Mouse (Mus musculus) heart, embryonic 14.5 days (tissue): ENCODE data around the gene Zfp566. TPM values are rescaled to one million over a fixed set of nuclear protein-coding genes. Genes with fewer than 3 reads are reported as not detected.
A peak's percentile ranks its signal among the peaks of the same experiment; 100 is the strongest.

Source experiments
- ATAC-seq: fragments of 200-750 bp; cut with Nextera tagmentation; 2 replicates; pipeline ENCODE4 v1.8.0; 2017; ENCODE audit warnings: low read depth, moderate TSS enrichment; ENCODE audit not compliant: insufficient number of reproducible peaks, insufficient read depth, low FRiP score
- H3K27ac ChIP-seq, 2 experiments: fragments of 200-500 bp in 1 of 2; fragments of 300-500 bp in 1 of 2; sonication (generic) in 1 of 2; replicated peaks in 1 of 2; 2 replicates each; pipeline ENCODE4 v1.5.1; 2012 to 2014; ENCODE audit warnings: low read depth in 2 of 2, low read length in 2 of 2, control low read depth in 1 of 2, mild to moderate bottlenecking in 1 of 2, mixed read lengths in 1 of 2; ENCODE audit not compliant: control insufficient read depth in 1 of 2, insufficient read depth in 1 of 2
- H3K27me3 ChIP-seq: fragments of 300-500 bp; sonication (generic); 2 replicates; pipeline ENCODE4 v1.6.1; 2014; ENCODE audit warnings: mild to moderate bottlenecking, low read length, control low read depth; ENCODE audit not compliant: control insufficient read depth, insufficient read depth
- H3K36me3 ChIP-seq: fragments of 300-500 bp; sonication (generic); 2 replicates; pipeline ENCODE4 v1.6.1; 2014; ENCODE audit warnings: mild to moderate bottlenecking, control low read depth, low read length, mixed read lengths; ENCODE audit not compliant: control insufficient read depth, insufficient read depth
- H3K4me1 ChIP-seq, 2 experiments: fragments of 200-500 bp in 1 of 2; fragments of 300-500 bp in 1 of 2; sonication (generic) in 1 of 2; 2 replicates each; pipeline ENCODE4 v1.6.1; 2012 to 2014; ENCODE audit warnings: low read length in 2 of 2, control low read depth in 1 of 2, mixed read lengths in 1 of 2; ENCODE audit not compliant: control insufficient read depth in 2 of 2, insufficient read depth in 2 of 2
- H3K4me2 ChIP-seq: fragments of 300-500 bp; sonication (generic); 2 replicates; pipeline ENCODE4 v1.6.1; 2014; ENCODE audit warnings: mild to moderate bottlenecking, low read length
- H3K4me3 ChIP-seq, 2 experiments: fragments of 200-500 bp in 1 of 2; fragments of 300-500 bp in 1 of 2; sonication (generic) in 1 of 2; 2 replicates each; pipeline ENCODE4 v1.5.1; 2012 to 2014; ENCODE audit warnings: low read length in 2 of 2, mild to moderate bottlenecking in 2 of 2, control low read depth in 1 of 2, low read depth in 1 of 2, moderate library complexity in 1 of 2; ENCODE audit not compliant: control insufficient read depth in 1 of 2, insufficient read depth in 1 of 2
- H3K9ac ChIP-seq: fragments of 300-500 bp; sonication (generic); 2 replicates; pipeline ENCODE4 v1.6.1; 2014; ENCODE audit warnings: mild to moderate bottlenecking, low read length
- H3K9me3 ChIP-seq: fragments of 300-500 bp; sonication (generic); 2 replicates; pipeline ENCODE4 v1.6.1; 2016; ENCODE audit warnings: low read length, control low read depth; ENCODE audit not compliant: control insufficient read depth
- WGBS: fragments of 180-500 bp; shearing (Covaris S2); extraction: QIAGEN DNeasy Blood & Tissue Kit; methylation state at CpG from one replicate; pipeline ENCODE4 v1.1.7; 2014; 5-methylcytosine and 5-hydroxymethylcytosine counted together
- polyA plus RNA-seq: library from polyadenylated mRNA; unstranded; fragments of >200 nt; fragmentation: Nextera tagmentation; extraction: Ambion mirVana; gene quantifications from 2 replicates; pipeline ENCODE4 v1.2.1, GENCODE M21; 2014

Gene Zfp566
- polyA plus RNA-seq, 1 experiment from 2014 or later, result 5.2 TPM

DNA sequence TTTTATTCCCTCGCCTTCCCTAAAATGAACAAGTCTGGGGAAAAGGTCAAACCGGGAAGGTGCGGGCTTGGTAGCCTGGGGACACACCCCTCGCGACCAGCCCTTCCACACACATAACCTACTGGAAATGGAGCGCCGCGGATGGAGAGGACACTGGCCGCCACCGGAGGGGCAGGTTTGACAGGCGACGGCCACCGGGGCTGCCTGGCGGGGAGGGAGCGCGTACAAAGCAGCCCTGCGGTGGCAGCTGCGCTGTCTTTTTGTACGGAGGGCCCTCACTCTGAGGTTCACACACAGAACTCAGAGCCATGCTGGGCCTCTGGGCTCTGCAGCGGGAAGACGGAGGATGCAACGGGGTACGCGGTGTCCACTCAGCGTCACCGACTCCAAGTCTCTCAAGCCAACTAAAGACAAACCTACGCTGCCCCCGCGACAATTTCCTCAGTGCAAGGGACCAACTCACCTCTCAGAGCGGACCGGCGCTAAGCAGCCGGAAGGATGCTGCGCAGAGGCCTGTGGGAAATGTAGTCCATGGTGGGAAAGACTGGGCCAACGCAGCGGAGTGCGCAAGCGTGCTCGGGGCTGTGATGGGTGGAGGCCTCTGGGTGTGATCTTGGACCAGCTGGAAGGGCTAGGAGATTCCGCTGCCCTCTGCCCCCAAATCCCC is 39.3 kb downstream of the Zfp566 start, which contains the start of gene Zfp14:
Zfp14 (minus strand) TSS at position 499 of the 667 bp plus-strand sequence.
- Histone ChIP-seq H3K36me3 (peaks cover 9% of the 10 kb centered on the region), H3K4me3 (peak within 1 kb of the TSS; percentile 73 to 75), H3K27me3 (no peaks in the 10 kb centered on the region), H3K9me3 (no peaks in the 10 kb centered on the region), H3K4me2 (peak within 1 kb of the TSS; percentile 85), H3K27ac (peak within 1 kb of the TSS; percentile 63 to 82), H3K9ac (peak within 1 kb of the TSS; percentile 78), H3K4me1 (peaks cover 3 to 10% of the 10 kb centered on the region in 2 experiments)
- peak; percentile 92 for ATAC-seq
- under 1% methylated on average over 40 of the region's 40 CpGs for WGBS

DNA sequence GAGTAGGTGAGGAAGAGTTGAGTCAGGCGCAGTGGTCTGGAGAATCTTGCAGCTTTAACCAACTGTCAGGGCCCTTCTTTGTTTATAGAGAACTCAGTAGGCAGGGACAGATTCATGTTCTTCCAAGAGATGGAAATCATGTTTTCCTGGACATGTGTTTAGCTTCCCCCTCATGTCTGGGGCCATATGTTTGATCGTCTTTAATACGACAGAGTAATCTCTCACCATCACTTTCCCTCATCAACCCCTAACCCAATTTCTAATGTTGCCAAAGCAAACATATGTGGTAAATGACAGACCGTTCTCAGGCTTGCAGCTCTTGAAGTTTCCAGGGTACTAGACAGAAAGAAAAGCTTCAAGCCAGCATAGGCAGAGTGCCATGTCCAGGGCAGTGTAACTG is 42.2 kb downstream of the Zfp566 start:
- no peaks in the 10 kb centered on the region for H3K36me3 ChIP-seq
- peaks cover 3 to 10% of the 10 kb centered on the region in 2 experiments for H3K4me1 ChIP-seq
- ATAC-seq, result no peak
- WGBS, result 70% methylated on average over 4 of the region's 4 CpGs
- H3K9me3 ChIP-seq, result no peaks in the 10 kb centered on the region
- H3K9ac ChIP-seq, result no peak overlapping the region
- no peak overlapping the region for H3K4me2 ChIP-seq
- no peaks in the 10 kb centered on the region for H3K27me3 ChIP-seq
- no peak overlapping the region for H3K27ac ChIP-seq
- H3K4me3 ChIP-seq, result no peak overlapping the region

DNA sequence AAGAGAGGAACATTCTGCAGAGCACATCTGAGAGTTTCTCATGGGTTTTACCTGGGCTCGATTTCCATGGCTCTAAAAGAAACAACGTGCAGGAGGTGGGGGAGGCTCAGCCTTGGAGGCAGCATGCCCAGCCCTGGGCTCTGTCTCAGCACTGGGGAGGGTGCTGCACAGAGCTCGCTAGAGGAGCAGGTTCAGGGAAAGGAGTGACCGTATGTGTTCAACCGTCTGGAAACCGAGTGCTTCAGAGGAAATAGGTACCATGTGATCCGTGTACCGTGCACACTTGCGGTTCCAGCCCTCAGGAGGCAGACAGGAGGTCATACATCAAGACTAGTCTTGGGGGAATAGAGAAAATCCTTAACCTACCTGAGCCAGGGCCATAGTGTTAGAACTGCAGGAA is 46.0 kb downstream of the Zfp566 start:
- ATAC-seq, result no peak
- H3K27me3 ChIP-seq, result no peaks in the 10 kb centered on the region
- 60% methylated on average over 9 of the region's 9 CpGs for WGBS
- H3K36me3 ChIP-seq, result no peaks in the 10 kb centered on the region
- H3K4me3 ChIP-seq, result no peak overlapping the region
- H3K27ac ChIP-seq, result no peak overlapping the region
- no peaks in the 10 kb centered on the region for H3K4me1 ChIP-seq
- no peaks in the 10 kb centered on the region for H3K9me3 ChIP-seq
- no peak overlapping the region for H3K9ac ChIP-seq
- H3K4me2 ChIP-seq, result no peak overlapping the region

DNA sequence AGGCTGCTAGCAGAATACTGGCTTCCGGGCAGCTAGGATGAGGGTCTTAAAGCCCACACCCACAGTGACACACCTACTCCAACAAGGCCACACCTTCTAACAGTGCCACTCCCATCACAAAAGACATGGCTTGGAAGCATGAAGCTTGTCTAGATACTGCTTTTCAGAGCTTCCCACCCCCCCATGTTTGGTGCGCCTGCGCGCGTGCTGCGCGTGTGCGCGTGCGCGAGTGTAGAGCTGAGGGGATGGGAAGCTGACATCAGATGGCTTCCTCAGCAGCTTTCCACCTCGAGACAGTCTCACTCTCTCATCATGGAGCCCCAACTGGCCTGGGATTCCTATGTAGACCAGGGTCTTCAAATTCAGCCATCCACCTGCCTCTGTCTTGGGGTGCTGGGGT is 56.0 kb downstream of the Zfp566 start:
- no peak for ATAC-seq
- Histone ChIP-seq H3K9me3 (no peaks in the 10 kb centered on the region), H3K36me3 (peaks cover 24% of the 10 kb centered on the region), H3K9ac (no peak overlapping the region), H3K27me3 (no peaks in the 10 kb centered on the region), H3K4me1 (no peaks in the 10 kb centered on the region), H3K4me3 (no peak overlapping the region), H3K27ac (no peak overlapping the region), H3K4me2 (no peak overlapping the region)
- 92% methylated on average over 12 of the region's 12 CpGs for WGBS

DNA sequence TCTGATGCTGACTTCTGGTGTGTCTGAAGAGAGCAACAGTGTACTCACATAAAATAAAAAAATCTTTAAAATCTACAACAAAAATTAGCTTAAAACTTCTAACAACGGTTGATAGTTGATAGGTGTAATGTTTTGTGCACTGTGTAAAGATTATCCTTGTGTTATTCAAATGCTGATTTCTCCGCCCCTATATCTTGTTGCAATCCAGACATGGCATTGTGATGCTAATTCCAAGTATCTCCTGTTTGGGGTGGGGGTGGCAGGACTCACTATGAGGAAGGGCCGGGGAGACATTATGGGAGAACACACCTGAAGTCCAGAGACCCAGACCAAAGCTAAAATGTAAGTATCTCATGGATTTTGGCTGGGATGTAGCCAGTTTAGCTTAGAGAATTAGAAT is 58.9 kb downstream of the Zfp566 start:
- H3K27ac ChIP-seq, result no peak overlapping the region
- 82% methylated on average over 3 of the region's 3 CpGs for WGBS
- no peaks in the 10 kb centered on the region for H3K27me3 ChIP-seq
- no peak overlapping the region for H3K4me3 ChIP-seq
- no peak overlapping the region for H3K9ac ChIP-seq
- no peaks in the 10 kb centered on the region for H3K9me3 ChIP-seq
- H3K4me2 ChIP-seq, result no peak overlapping the region
- no peak for ATAC-seq
- H3K4me1 ChIP-seq, result no peaks in the 10 kb centered on the region; a peak in 1 of 4 replicates
- H3K36me3 ChIP-seq, result peaks cover 23% of the 10 kb centered on the region

DNA sequence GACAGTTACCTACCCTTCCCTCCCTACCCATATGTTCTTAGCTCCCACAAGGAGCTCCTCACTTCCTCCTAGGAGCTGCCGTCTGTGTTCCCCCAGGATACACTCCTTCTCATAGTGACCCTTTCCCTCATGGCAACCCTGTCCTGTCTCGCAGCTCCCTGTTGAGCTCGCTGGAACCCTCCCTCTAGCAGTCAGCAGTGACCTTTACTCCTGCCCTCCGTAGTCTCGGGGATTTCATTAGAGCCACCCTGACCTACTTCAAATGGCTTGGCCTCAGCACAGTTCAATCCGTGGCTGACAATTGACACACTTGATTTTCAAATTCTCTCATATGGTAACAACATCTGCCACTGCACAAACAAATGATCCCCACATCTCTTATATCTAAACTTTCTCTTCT is 59.6 kb downstream of the Zfp566 start:
- Histone ChIP-seq H3K27ac (no peak overlapping the region), H3K36me3 (peaks cover 30% of the 10 kb centered on the region), H3K4me1 (no peaks in the 10 kb centered on the region; a peak in 1 of 4 replicates), H3K4me2 (no peak overlapping the region), H3K9me3 (no peaks in the 10 kb centered on the region), H3K27me3 (no peaks in the 10 kb centered on the region), H3K9ac (no peak overlapping the region), H3K4me3 (no peak overlapping the region)
- 36% methylated on average over 6 of the region's 6 CpGs for WGBS
- no peak for ATAC-seq

DNA sequence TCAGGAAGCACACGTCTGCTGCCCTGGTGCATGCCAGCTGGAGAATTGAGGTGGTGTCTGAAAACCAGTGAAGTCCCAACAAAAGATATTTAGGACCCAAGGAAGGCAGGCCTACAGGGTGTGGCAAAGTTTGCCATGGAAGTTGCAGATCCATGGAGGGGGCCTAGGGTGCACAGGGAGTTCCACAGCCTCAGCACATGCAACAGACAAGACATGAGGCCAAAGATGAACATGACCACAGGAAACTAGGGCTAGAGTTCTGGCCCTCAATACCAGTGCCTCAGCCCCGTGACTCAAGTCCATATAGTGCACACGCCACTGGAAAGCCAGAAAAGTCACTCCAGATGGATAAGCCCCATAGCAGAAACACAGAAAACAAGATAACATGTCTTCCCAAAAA is 61.8 kb downstream of the Zfp566 start:
- no peaks in the 10 kb centered on the region for H3K9me3 ChIP-seq
- 81% methylated on average over 3 of the region's 3 CpGs for WGBS
- no peak overlapping the region for H3K4me3 ChIP-seq
- H3K4me1 ChIP-seq, result no peaks in the 10 kb centered on the region; a peak in 1 of 4 replicates
- H3K4me2 ChIP-seq, result no peak overlapping the region
- H3K9ac ChIP-seq, result no peak overlapping the region
- H3K27me3 ChIP-seq, result no peaks in the 10 kb centered on the region
- ATAC-seq, result no peak
- H3K36me3 ChIP-seq, result peaks cover 50% of the 10 kb centered on the region
- H3K27ac ChIP-seq, result no peak overlapping the region
